Mouse (Mus musculus) heart, adult 2 months (tissue): Measurements from ENCODE around the gene Maml3.

Experiments used
- CTCF ChIP-seq: fragments of 200-600 bp; IDR thresholded peaks from 2 replicates; pipeline ENCODE4 v1.8.1; 2022; ENCODE audit warnings: antibody characterized with exemption, mild to moderate bottlenecking, moderate library complexity
- POLR2A ChIP-seq: fragments of 200-500 bp; IDR thresholded peaks from 2 replicates; pipeline ENCODE4 v1.6.1; 2011; ENCODE audit warnings: mild to moderate bottlenecking, low read depth, low read length, control low read depth; ENCODE audit not compliant: insufficient read depth

DNA sequence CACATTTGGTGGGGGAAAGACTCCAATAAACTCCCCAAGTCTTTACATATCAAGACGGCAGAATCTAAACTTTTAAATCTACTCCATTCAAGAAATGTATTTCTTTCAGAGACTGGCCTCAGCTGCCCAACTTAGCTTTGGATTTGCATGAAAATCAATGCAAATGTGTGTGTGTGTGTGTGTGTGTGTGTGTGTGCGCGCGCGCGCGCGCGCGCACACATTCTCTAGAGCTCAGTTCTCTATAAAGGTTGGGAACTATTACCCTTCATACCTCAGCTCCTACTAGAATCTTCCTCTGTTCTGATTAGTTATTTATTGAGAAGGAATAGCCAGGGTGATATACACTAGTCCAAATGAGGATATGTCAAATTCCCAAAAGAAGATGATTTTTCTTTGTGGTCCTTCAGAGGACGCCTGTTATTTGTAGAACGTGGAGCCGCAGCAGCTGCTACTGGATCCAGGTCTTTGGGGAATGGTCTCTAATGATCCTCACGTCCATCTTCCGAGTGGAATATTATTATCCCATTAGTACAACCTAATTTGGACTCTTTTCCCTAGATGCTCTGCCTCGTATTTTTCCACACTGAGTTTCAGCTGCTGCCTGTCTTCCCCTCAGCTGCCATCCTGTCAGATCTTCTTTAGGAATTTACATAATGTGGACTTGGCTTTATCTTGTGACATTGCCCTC lies 372.8 kb downstream of the Maml3 start:
- TF ChIP-seq POLR2A: no peak
- no peak for TF ChIP-seq CTCF
